In genomic region chr7:78718191-78718609, GRCm38 (mm10) we compare ENCODE assay signal across 7 mouse cellular contexts. TPM values are rescaled to one million over a fixed set of nuclear protein-coding genes. Genes with fewer than 3 reads are reported as not detected.
DNase-seq lines count a peak whose midpoint lies in the region; ATAC-seq and TF ChIP-seq lines count a peak whose summit lies in the region.

No protein-coding gene starts in this region.

- DNase-seq in brain, embryonic 14.5 days (ENCODE audit: low read depth), result peak; percentile 66
- DNase-seq in cerebellum, adult 11-12 months, result peak; percentile 75
- peak; percentile 69 to 86 for DNase-seq in layer of hippocampus, adult 18-20 months (ENCODE audit: low spot score in 2 of 2)
- DNase-seq in right cerebral cortex, postnatal 10 days (ENCODE audit: low spot score in 2 of 2), result peak; percentile 82 to 91
- no peak for DNase-seq in adrenal gland, postnatal 4 days (ENCODE audit: low spot score in 2 of 2)
- DNase-seq in T-cell, adult 2 months (ENCODE audit: low spot score), result no peak

- no peak for TF ChIP-seq POLR2A in brain, embryonic 14.5 days (IDR thresholded peaks at IDR 0.05; ENCODE audit: borderline replicate concordance, extremely low read depth, insufficient read depth, insufficient read length, poor library complexity, severe bottlenecking)

- ATAC-seq in activated CD4-positive, CD25-positive, alpha-beta regulatory T cell, adult 4 months, result no peak

- no peak for TF ChIP-seq CTCF in brain, embryonic 14.5 days (IDR thresholded peaks at IDR 0.05; ENCODE audit: borderline replicate concordance, extremely low read depth, insufficient read depth, insufficient read length)

RNA-seq across cellular contexts. Expression of gene Ntrk3, which starts 19.6 kb away (rescaled TPM):
- polyA plus RNA-seq in brain, embryonic 14.5 days (2012; rRNA removed), result 49.7 and 56.0 TPM in 2 replicates
- 100 to 1,000 TPM; 182 to 195 TPM for total RNA-seq in layer of hippocampus, adult 18-20 months (2021)
- 10 to 100 TPM; 16.9 to 20.4 TPM for total RNA-seq in adrenal gland, postnatal 4 days (2021)
- polyA plus RNA-seq in activated CD4-positive, CD25-positive, alpha-beta regulatory T cell, adult 4 months (2017; shearing (Covaris generic)), result 10 to 100 TPM in 1 of 2 experiments, 1 to 10 TPM in 1; 10.0 to 10.3 TPM

Comparison
In these comparisons a context has a peak if more than half of its experiments do, and no peak if none do; other contexts are left out.
1. DNase-seq: peak in brain, embryonic 14.5 days (single experiment), cerebellum, adult 11-12 months (single experiment), layer of hippocampus, adult 18-20 months (2 of 2) and right cerebral cortex, postnatal 10 days (2 of 2); none in adrenal gland, postnatal 4 days (0 of 2) and T-cell, adult 2 months (single experiment).
2. RNA of gene Ntrk3, which starts 19.6 kb away (total RNA-seq): 182 to 195 TPM in layer of hippocampus, adult 18-20 months; 16.9 to 20.4 TPM in adrenal gland, postnatal 4 days; every median in the first group is over 4 times any median in the second.